ENCODE assay signal across 8 mouse cellular contexts in the genomic region with DNA sequence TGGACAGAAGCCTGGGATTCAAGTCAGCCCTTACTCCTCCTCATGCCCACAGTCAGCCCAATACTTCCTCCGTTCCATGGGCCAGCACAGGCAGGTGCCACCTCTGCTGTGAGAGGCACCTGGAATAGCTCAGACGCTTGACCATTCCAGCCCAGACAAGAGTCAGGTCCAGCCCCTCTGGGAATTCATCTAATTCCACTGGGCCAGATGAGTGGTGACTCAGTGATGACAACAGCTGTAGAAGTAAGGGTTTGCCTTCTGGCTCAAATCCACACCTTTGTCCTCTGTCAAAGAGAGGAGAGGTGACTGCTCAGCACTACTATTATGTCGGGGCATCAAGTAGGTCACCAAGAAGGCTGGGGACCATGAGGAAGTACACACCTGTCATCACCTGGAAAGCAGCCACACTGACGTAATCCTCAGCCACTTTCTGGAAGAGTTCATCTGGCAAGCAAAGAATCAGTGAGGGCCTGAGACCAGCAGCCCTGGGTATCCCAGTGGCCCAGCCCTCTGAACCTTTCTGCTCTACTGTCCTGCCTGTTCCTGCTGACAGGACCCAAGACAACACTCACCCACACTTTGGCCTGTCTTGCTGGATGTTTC. TPM values are rescaled to one million over a fixed set of nuclear protein-coding genes. Genes with fewer than 3 reads are reported as not detected.
DNase-seq lines count a peak whose midpoint lies in the region; ATAC-seq and TF ChIP-seq lines count a peak whose summit lies in the region.

A gene (plus strand): TSS at position 570 of the 603 bp plus-strand sequence.

- peak within 1 kb of the TSS; percentile 91 for H3K9ac ChIP-seq in lung, embryonic 14.5 days
- peak within 1 kb of the TSS; percentile 98 for H3K9ac ChIP-seq in intestine, embryonic 15.5 days

- peak within 1 kb of the TSS; percentile 91 for H3K4me3 ChIP-seq in lung, embryonic 14.5 days (ENCODE audit: low read depth, low read length)
- peak within 1 kb of the TSS; percentile 91 for H3K4me3 ChIP-seq in intestine, embryonic 15.5 days (replicated peaks)

- H3K4me1 ChIP-seq in lung, embryonic 14.5 days (ENCODE audit: insufficient read depth): peaks cover 9% of the 10 kb centered on the region; the same call in 1 of the 2 replicates
- H3K4me1 ChIP-seq in intestine, embryonic 15.5 days (replicated peaks): peaks cover 21% of the 10 kb centered on the region

- 73% methylated on average over 4 of the region's 4 CpGs for WGBS in lung, embryonic 14.5 days
- WGBS in intestine, embryonic 15.5 days: 77% methylated on average over 4 of the region's 4 CpGs

- ATAC-seq in lung, embryonic 14.5 days (ENCODE audit: insufficient read depth): no peak
- no peak for ATAC-seq in intestine, embryonic 15.5 days
- ATAC-seq in megakaryocyte, adult 5-6 weeks (ENCODE audit: poor library complexity, severe bottlenecking): no peak

- H3K27ac ChIP-seq in lung, embryonic 14.5 days (ENCODE audit: low read depth): no peak within 1 kb of the TSS; the same call in 1 of the 2 replicates
- peak within 1 kb of the TSS; percentile 90 for H3K27ac ChIP-seq in intestine, embryonic 15.5 days

- H3K4me2 ChIP-seq in lung, embryonic 14.5 days: peak within 1 kb of the TSS; percentile 96
- H3K4me2 ChIP-seq in intestine, embryonic 15.5 days (replicated peaks): peak within 1 kb of the TSS; percentile 83

- intact Hi-C loops in gastrocnemius, postnatal 36 days (cut with DNase I): no loop called here

- no peak for DNase-seq in lung, embryonic 14.5 days
- no peak for DNase-seq in lung, postnatal 25 days (ENCODE audit: low spot score)
- peak; percentile 46 to 48 for DNase-seq in cerebellum, postnatal 10 days
- DNase-seq in gastrocnemius, postnatal 36 days: no peak
- no peak for DNase-seq in ovary, adult 18-20 months (ENCODE audit: low spot score)
- no peak for DNase-seq in frontal cortex, postnatal 36 days (ENCODE audit: low spot score in 2 of 2)

- H3K27me3 ChIP-seq in lung, embryonic 14.5 days (ENCODE audit: insufficient read depth, low read length): no peaks in the 10 kb centered on the region
- no peaks in the 10 kb centered on the region for H3K27me3 ChIP-seq in intestine, embryonic 15.5 days (replicated peaks)

- H3K36me3 ChIP-seq in lung, embryonic 14.5 days (ENCODE audit: insufficient read depth): peaks cover 69% of the 10 kb centered on the region
- peaks cover 19% of the 10 kb centered on the region for H3K36me3 ChIP-seq in intestine, embryonic 15.5 days

- no peak for TF ChIP-seq CTCF in lung, embryonic 14.5 days (IDR thresholded peaks at IDR 0.05; ENCODE audit: low read depth)

- no peaks in the 10 kb centered on the region for H3K9me3 ChIP-seq in lung, embryonic 14.5 days (ENCODE audit: low read depth, low read length)
- no peaks in the 10 kb centered on the region for H3K9me3 ChIP-seq in intestine, embryonic 15.5 days

RNA-seq across cellular contexts. Expression of the gene that starts here (rescaled TPM):
- polyA plus RNA-seq in lung, embryonic 14.5 days (2014; fragmentation: Nextera tagmentation; extraction: Ambion mirVana): 546 and 576 TPM in 2 replicates
- 10 to 100 TPM; 21.6 to 23.6 TPM for total RNA-seq in gastrocnemius, postnatal 36 days (2021)
- 543 and 576 TPM in 2 replicates for polyA plus RNA-seq in intestine, embryonic 15.5 days (2015; fragmentation: Nextera tagmentation; extraction: Ambion mirVana)
- 455 and 498 TPM in 2 replicates for total RNA-seq in megakaryocyte, adult 5-6 weeks (2015)
- 146 and 163 TPM in 2 replicates for total RNA-seq in megakaryocyte, adult 5-6 weeks (2017)

Comparison
In these comparisons a context has a peak if more than half of its experiments do, and no peak if none do; other contexts are left out.
1. RNA of the gene that starts here (total RNA-seq): 146 to 498 TPM in megakaryocyte, adult 5-6 weeks; 21.6 to 23.6 TPM in gastrocnemius, postnatal 36 days; every median in the first group is over 4 times any median in the second.
2. DNase-seq: peak in cerebellum, postnatal 10 days (2 of 2); none in lung, embryonic 14.5 days (single experiment), lung, postnatal 25 days (single experiment), gastrocnemius, postnatal 36 days (0 of 2), ovary, adult 18-20 months (single experiment) and frontal cortex, postnatal 36 days (0 of 2).